Mouse (Mus musculus) kidney, embryonic 15.5 days (tissue): ENCODE measurements at regions not wholly inside any gene's neighbourhood (a gene's known extent, or its start where the extent isn't known, plus 50 kb on each side); places are given as distances from the start of the nearest gene placed in this dataset.

Experiments
- ATAC-seq: fragments of 200-750 bp; cut with Nextera tagmentation; replicated peaks from 2 replicates; pipeline ENCODE4 v1.8.0; 2017; ENCODE audit warnings: moderate TSS enrichment; ENCODE audit not compliant: low FRiP score
- H3K27ac ChIP-seq: fragments of 300-500 bp; sonication (generic); 2 replicates; pipeline ENCODE4 v1.5.1; 2015; ENCODE audit warnings: mild to moderate bottlenecking, inconsistent platforms
- H3K27me3 ChIP-seq: fragments of 300-500 bp; sonication (generic); 2 replicates; pipeline ENCODE4 v1.6.1; 2015; ENCODE audit warnings: inconsistent platforms
- H3K36me3 ChIP-seq: fragments of 300-500 bp; sonication (generic); 2 replicates; pipeline ENCODE4 v1.6.1; 2015; ENCODE audit warnings: inconsistent platforms
- H3K4me1 ChIP-seq: fragments of 300-500 bp; sonication (generic); 2 replicates; pipeline ENCODE4 v1.6.1; 2015; ENCODE audit warnings: inconsistent platforms
- H3K4me2 ChIP-seq: fragments of 300-500 bp; sonication (generic); 2 replicates; pipeline ENCODE4 v1.6.1; 2015; ENCODE audit warnings: moderate library complexity, mild to moderate bottlenecking, inconsistent platforms
- H3K4me3 ChIP-seq: fragments of 300-500 bp; sonication (generic); replicated peaks from 2 replicates; pipeline ENCODE4 v1.5.1; 2015; ENCODE audit warnings: mild to moderate bottlenecking, inconsistent platforms
- H3K9ac ChIP-seq: fragments of 300-500 bp; sonication (generic); 2 replicates; pipeline ENCODE4 v1.6.1; 2015; ENCODE audit warnings: mild to moderate bottlenecking, inconsistent platforms
- H3K9me3 ChIP-seq: fragments of 300-500 bp; sonication (generic); replicated peaks from 2 replicates; pipeline ENCODE4 v1.6.1; 2016; ENCODE audit warnings: inconsistent platforms
- WGBS: fragments of 180-500 bp; shearing (Covaris S2); methylation state at CpG from one replicate; pipeline ENCODE4 v1.1.7; 2015; ENCODE audit warnings: mixed read lengths; 5-methylcytosine and 5-hydroxymethylcytosine counted together

DNA sequence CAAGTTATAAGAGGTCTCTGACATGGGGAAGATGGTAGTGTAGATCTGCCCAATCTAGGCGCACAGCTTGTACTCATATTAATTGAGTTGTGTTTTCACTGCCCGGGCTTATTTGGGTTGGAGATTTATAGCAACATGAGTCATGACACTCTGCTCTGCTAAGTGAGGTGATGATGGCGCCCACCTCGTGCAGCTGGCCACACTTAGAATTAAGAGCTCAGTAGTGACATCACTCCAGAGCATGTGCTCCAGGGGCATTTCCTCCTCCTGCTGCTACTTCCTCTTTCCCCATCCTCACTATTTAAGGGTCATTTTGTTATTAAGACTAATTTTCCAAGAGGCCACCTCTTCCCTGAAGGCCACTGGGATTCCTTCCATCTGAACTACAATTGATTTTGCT is 179.5 kb downstream of the Gsdmc2 start:
- no peaks in the 10 kb centered on the region for H3K9me3 ChIP-seq
- no peak for ATAC-seq
- no peak overlapping the region for H3K4me3 ChIP-seq
- no peaks in the 10 kb centered on the region for H3K4me1 ChIP-seq
- H3K4me2 ChIP-seq, result no peak overlapping the region
- H3K27me3 ChIP-seq, result no peaks in the 10 kb centered on the region
- H3K36me3 ChIP-seq, result no peaks in the 10 kb centered on the region
- H3K9ac ChIP-seq, result no peak overlapping the region
- no peak overlapping the region for H3K27ac ChIP-seq
- WGBS, result 78% methylated on average over 4 of the region's 4 CpGs

DNA sequence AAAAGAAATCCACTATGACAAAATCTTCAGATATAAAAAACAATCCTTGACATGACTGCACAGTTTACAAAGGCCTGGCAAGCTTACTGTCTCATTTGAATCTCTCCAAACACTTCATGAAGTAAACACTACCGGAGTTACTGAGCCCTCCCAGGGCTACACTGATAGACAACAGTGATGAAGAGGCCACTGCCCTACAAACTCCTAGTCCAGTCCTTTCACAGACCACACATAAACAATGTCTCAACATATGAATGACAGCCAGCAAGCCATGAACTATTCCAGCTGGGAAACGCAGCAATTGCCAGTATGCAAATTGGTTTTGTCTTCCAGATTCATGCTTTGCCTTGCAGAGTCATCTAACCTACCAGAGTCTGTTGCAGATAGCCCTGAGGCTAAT is 180.1 kb downstream of the Gsdmc2 start:
- no peak overlapping the region for H3K4me2 ChIP-seq
- H3K27ac ChIP-seq, result no peak overlapping the region
- H3K9me3 ChIP-seq, result no peaks in the 10 kb centered on the region
- no peaks in the 10 kb centered on the region for H3K36me3 ChIP-seq
- WGBS, result 74% methylated on average over 2 of the region's 2 CpGs
- ATAC-seq, result no peak
- no peak overlapping the region for H3K4me3 ChIP-seq
- no peaks in the 10 kb centered on the region for H3K4me1 ChIP-seq
- H3K9ac ChIP-seq, result no peak overlapping the region
- H3K27me3 ChIP-seq, result no peaks in the 10 kb centered on the region

DNA sequence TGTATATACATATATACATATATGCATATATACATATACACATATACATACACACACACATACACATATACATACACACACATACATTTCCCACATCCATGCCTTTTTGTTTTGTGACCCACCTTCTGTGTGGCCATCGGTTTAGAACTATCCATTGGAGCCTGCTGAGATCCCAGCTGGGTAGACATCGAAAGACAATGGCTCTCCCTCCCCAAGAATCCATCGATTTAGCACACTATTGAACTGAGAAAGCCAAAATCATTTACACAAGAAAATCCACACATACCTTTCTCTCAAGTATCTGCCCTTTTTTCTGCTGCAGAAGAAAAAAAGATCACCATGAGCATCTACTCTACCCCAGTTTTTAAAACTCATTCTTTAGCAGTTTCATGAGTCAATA is 182.8 kb downstream of the Gsdmc2 start:
- ATAC-seq, result no peak
- Histone ChIP-seq H3K36me3 (no peaks in the 10 kb centered on the region), H3K4me3 (no peak overlapping the region), H3K27ac (no peak overlapping the region), H3K4me2 (no peak overlapping the region), H3K9ac (no peak overlapping the region), H3K4me1 (0 out of 2 replicates have a peak, but pooled peaks cover 4% of the 10 kb centered on the region), H3K27me3 (no peaks in the 10 kb centered on the region), H3K9me3 (no peaks in the 10 kb centered on the region)
- 76% methylated on average over 3 of the region's 3 CpGs for WGBS

DNA sequence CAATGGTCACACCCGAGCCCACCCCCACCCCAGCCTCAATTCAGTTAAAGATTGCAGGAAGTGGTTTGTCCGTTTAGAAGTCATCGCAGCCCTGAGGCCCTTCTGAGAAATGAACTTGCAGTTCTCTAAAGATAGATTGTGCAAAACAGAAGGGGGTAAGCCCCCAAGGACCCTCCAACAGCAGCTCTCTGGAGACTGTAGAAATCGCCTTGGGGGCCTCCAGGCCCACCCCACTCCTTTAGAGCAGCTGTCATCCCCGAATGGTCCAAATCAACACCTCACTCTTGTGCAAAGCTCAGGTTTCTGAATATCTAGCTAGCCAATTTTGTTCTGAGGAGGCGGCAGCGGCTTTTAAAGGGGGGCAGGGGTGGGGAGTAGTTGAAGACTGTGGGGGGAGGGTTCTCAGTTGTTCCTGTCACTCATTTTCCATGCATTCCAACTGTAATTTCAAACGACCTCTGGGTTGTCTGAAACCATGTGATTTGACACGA is 186.9 kb downstream of the Gsdmc2 start:
- no peaks in the 10 kb centered on the region for H3K9me3 ChIP-seq
- ATAC-seq, result no peak

DNA sequence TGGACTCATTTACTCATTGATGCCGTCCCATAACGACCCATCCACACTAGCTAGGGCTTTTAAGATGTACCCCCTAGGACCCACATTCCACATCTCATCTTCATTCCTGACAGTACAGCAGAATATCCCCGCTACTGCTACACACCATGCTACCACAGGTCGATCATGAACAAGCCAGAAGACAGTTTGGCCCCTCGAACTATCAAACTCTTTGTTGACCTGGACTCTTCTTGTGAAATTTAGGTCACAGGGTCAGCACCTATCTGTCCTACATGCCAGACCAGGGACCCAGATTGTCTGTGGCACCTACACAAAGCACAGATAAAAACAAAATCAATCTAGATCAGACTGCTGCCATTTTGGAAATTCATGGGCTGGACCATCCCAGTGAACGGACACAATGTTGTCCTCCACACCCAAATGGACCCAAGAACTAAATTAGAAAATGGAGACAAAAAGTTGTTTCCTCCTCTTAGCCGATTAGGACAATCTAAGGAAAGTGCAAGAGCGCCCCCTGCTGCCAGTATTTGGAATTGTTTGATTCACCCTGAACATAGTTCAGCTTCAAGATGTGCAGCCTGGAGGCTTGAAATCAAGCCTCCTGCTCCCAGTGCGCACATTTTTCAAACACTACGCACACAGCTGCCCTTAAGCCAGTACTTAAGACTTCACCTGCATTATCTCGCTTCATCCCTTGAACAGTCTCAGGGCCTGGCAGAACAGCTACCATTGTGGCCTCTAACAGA is 192.6 kb downstream of the Gsdmc2 start:
- Histone ChIP-seq H3K27me3 (no peaks in the 10 kb centered on the region; the same call in 1 of the 2 replicates), H3K9me3 (no peaks in the 10 kb centered on the region), H3K4me1 (0 out of 2 replicates have a peak, but pooled peaks cover 3% of the 10 kb centered on the region), H3K4me2 (no peak overlapping the region), H3K4me3 (no peak overlapping the region), H3K36me3 (no peaks in the 10 kb centered on the region), H3K9ac (no peak overlapping the region), H3K27ac (no peak overlapping the region)
- 37% methylated on average over 11 of the region's 11 CpGs for WGBS
- peak; percentile 46 for ATAC-seq

More for the DNA sequence above, 186.9 kb downstream of the Gsdmc2 start:
- no peak overlapping the region for H3K4me2 ChIP-seq
- H3K4me3 ChIP-seq, result no peak overlapping the region
- no peak overlapping the region for H3K27ac ChIP-seq
- no peaks in the 10 kb centered on the region; the same call in 1 of the 2 replicates for H3K27me3 ChIP-seq
- no peak overlapping the region for H3K9ac ChIP-seq
- H3K36me3 ChIP-seq, result no peaks in the 10 kb centered on the region
- H3K4me1 ChIP-seq, result 0 out of 2 replicates have a peak, but pooled peaks cover 4% of the 10 kb centered on the region
- 64% methylated on average over 9 of the region's 9 CpGs for WGBS

DNA sequence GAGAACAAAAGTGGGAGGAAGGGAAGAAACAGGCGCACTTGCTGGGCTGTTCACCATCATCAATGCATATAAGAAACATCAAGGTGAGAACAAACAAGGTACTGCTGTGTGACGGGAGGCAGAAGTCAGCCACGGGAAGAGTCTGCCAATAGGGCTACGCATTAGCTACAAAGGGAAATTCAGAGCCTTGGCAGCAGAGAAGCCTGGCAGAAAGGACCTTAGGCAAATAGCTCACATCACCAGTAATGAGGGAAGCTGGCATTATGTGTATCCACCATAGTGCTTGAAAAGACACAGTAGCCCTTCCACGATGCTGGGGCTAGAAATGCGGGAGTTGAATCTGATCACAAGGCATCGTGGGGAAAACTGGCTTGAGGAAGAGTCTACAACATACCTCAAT is 193.9 kb downstream of the Gsdmc2 start:
- Histone ChIP-seq H3K4me3 (no peak overlapping the region), H3K9ac (no peak overlapping the region), H3K4me1 (0 out of 2 replicates have a peak, but pooled peaks cover 3% of the 10 kb centered on the region), H3K27me3 (no peaks in the 10 kb centered on the region; the same call in 1 of the 2 replicates), H3K4me2 (no peak overlapping the region), H3K27ac (no peak overlapping the region), H3K36me3 (no peaks in the 10 kb centered on the region), H3K9me3 (no peaks in the 10 kb centered on the region)
- ATAC-seq, result no peak
- 87% methylated on average over 7 of the region's 7 CpGs for WGBS

DNA sequence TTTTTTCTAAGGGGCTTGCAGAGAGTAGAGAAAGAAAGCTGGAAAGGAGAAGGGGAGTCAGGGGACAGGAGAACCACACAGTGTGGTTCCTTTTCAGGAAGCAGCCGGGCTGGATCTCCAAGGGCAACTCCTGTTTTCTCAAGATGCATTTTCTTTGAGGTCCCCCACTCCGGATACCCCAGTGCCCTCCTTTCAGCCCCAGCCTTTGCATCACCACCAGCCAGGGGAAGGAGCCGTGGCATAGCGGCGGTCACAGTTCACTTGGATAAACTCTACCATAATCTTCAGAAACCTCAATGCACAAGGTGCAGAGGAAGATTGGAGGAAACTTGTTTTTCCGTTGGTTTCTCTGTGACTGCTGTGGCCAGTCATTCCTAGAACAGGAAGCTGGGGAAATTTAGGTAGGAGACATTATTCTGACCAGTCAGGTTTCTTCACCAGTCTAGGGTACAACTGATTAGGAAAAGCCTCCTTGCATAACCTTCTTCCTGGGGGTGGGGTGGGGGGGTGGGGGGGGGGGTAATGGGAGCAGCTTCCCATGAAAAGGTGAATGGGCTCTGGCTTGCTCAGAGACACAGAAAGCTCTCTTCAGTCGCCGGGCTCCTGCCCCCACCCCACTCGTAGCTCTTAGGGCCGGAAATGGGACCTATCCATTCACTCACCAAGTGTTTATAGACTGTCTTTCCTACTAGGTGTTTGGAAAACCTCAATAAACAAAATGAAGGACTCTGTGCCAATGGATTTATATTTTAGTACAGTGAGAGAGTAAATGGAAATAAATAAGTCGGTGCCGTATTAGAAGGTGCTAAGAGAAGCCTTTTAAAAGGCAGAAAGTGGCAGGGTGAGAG is 196.6 kb downstream of the Gsdmc2 start:
- H3K4me1 ChIP-seq, result 0 out of 2 replicates have a peak, but pooled peaks cover 3% of the 10 kb centered on the region
- no peaks in the 10 kb centered on the region for H3K36me3 ChIP-seq
- no peaks in the 10 kb centered on the region for H3K27me3 ChIP-seq
- H3K9me3 ChIP-seq, result no peaks in the 10 kb centered on the region
- H3K9ac ChIP-seq, result no peak overlapping the region
- ATAC-seq, result no peak
- no peak overlapping the region for H3K4me3 ChIP-seq
- H3K27ac ChIP-seq, result no peak overlapping the region
- no peak overlapping the region for H3K4me2 ChIP-seq
- 76% methylated on average over 12 of the region's 12 CpGs for WGBS

DNA sequence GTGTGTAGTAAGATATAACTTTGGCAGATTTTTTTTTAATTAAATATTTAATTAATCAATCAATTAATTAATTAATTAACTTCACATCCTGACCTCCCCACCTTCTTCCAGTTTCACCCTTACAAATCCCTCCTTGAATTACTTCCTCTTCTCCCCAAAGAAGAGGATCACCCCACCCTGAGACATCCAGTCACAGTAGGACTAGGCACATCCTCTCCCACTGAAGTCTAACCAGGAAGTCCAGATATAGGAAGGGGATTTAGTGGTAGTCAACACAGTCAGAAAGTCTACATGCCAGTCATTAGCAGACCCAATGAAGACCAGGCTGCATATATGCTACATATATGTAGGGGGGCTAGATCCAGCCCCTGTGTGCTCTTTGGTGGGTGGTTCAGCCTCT is 220.2 kb downstream of the Gsdmc2 start:
- Histone ChIP-seq H3K27me3 (no peaks in the 10 kb centered on the region), H3K4me2 (no peak overlapping the region), H3K27ac (no peak overlapping the region), H3K4me1 (no peaks in the 10 kb centered on the region), H3K9me3 (no peaks in the 10 kb centered on the region), H3K36me3 (no peaks in the 10 kb centered on the region), H3K9ac (no peak overlapping the region), H3K4me3 (no peak overlapping the region)
- ATAC-seq, result no peak

DNA sequence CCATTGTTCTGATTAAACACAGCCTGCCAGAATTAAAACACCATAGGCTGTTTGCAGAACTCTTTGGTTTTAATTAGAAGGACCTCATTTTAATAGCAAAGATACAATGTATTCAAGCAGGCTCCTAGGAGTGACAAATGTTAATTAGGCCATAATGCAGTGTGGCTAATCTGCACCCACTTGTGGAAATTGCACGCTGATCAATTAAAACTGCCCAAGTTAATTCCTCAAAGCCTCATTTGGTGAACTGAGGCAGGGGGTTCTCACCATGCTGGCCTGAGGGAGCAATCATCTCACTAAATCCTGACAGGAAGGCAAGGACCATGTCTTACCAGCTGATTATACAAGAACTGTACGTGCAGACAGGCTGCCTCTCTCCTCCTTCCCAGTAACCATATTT is 220.7 kb downstream of the Gsdmc2 start:
- H3K27ac ChIP-seq, result no peak overlapping the region
- no peak for ATAC-seq
- no peak overlapping the region for H3K9ac ChIP-seq
- no peak overlapping the region for H3K4me3 ChIP-seq
- H3K36me3 ChIP-seq, result no peaks in the 10 kb centered on the region
- H3K27me3 ChIP-seq, result no peaks in the 10 kb centered on the region
- H3K4me1 ChIP-seq, result no peaks in the 10 kb centered on the region
- H3K4me2 ChIP-seq, result no peak overlapping the region
- no peaks in the 10 kb centered on the region for H3K9me3 ChIP-seq
- 76% methylated on average over 2 of the region's 2 CpGs for WGBS

DNA sequence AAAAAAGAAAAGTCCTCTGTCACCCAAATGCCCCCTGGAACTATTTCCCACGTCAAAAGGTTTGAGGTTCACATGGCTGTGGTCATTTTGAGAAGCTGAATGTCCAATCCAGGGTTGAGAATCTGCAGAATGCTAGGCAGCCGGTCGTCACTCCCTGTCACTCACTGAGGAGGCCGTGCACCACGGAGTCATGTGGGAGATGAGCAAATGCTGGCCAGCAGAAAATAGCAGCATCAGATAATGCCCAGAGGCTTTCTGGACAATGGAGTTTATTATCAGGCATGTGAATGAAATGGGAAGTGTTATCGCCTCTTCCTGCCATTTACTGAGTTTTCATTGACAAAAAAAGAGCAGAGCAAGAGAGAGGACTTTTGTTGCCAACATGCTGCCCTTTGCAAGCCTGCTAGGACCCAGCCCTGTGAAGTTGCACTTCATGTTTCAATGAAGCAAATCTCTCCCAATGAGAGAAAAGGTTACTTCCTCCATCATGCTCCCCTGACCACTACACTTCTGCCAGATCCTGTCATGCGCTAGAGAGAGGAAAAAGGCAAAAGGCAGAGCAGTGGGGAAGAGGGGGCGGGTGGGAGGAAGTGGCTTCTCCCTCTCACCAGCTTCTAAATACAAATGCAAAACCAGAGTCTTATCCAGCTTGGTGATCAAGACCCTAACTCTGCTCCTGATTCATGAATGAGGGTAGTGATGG is 228.3 kb downstream of the Gsdmc2 start:
- H3K36me3 ChIP-seq, result no peaks in the 10 kb centered on the region
- WGBS, result 69% methylated on average over 8 of the region's 8 CpGs
- no peaks in the 10 kb centered on the region for H3K27me3 ChIP-seq
- no peak overlapping the region for H3K9ac ChIP-seq
- H3K27ac ChIP-seq, result no peak overlapping the region
- no peak for ATAC-seq
- no peaks in the 10 kb centered on the region for H3K9me3 ChIP-seq
- H3K4me1 ChIP-seq, result no peaks in the 10 kb centered on the region
- no peak overlapping the region for H3K4me3 ChIP-seq
- H3K4me2 ChIP-seq, result no peak overlapping the region

DNA sequence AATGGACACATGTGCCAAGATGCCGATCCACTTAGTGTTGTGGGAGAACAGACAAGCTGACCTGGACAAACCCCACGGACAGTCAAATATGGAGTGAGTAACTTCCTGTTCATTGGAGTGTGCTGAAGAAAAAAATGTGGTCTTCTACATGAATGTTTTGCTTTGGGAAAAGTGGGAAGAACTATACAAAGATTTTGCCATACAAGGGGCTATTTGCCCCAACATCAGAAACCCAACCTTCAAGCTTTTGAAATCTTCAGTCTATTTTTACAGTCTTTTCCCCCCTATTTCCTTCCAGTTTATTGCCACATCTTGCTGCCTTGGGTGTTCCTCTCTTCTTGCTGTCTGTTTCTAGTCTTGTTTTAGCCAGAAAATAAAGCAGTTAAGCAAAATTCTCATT is 230.8 kb downstream of the Gsdmc2 start:
- Histone ChIP-seq H3K36me3 (no peaks in the 10 kb centered on the region), H3K4me2 (no peak overlapping the region), H3K27me3 (no peaks in the 10 kb centered on the region), H3K4me3 (no peak overlapping the region), H3K27ac (no peak overlapping the region), H3K4me1 (no peaks in the 10 kb centered on the region), H3K9ac (no peak overlapping the region), H3K9me3 (no peaks in the 10 kb centered on the region)
- WGBS, result 82% methylated on average over 2 of the region's 2 CpGs
- no peak for ATAC-seq

DNA sequence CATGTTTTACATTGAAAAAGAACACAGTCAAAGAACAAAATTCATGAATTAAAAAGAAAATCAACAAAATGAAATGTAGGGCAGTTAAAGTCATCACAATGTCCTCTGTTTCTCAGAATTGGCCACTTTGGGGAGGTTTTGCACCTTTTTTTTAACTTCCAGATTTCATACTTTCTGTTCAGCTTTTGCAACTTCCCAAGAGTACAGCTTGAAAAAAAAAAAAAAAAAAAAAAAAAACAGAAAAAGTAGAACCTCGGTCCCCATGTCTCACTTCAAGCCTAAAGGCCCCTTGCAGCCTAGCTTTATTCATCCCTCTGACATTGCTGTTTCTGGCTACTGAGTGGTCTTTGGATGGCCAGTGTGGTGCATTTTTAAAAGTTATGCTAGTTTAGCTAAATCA is 231.9 kb downstream of the Gsdmc2 start:
- ATAC-seq, result no peak
- Histone ChIP-seq H3K27ac (no peak overlapping the region), H3K9me3 (no peaks in the 10 kb centered on the region), H3K4me2 (no peak overlapping the region), H3K4me1 (no peaks in the 10 kb centered on the region), H3K36me3 (no peaks in the 10 kb centered on the region), H3K4me3 (no peak overlapping the region), H3K9ac (no peak overlapping the region), H3K27me3 (no peaks in the 10 kb centered on the region)
- 86% methylated on average over 1 of the region's 1 CpGs for WGBS
